Mouse (Mus musculus) ovary, adult 10 weeks (tissue): ENCODE results near the gene Bpifb9b. TPM values are rescaled to one million over a fixed set of nuclear protein-coding genes. Genes with fewer than 3 reads are reported as not detected.

Experiments used
- polyA plus RNA-seq: library from polyadenylated mRNA; stranded (reverse); fragments of 350-450 nt; fragmentation: Illumina TruSeq; extraction: RNeasy Lipid Tissue Mini Kit (QIAGEN cat#74804); gene quantifications from one replicate; pipeline ENCODE4 v1.2.3, GENCODE M21; 2014

Bpifb9b gene
- not detected for polyA plus RNA-seq

GRCm38 (mm10) chr2:154306927-154307326, at the start of gene Bpifb9b:
TSS of gene Bpifb9b (plus strand) at chr2:154307227.

GRCm38 (mm10) chr2:154257554-154257953, 49.5 kb upstream of the Bpifb9b start, which contains the start of gene Bpifb9a:
TSS of gene Bpifb9a (plus strand) at chr2:154257854.

Other genes with a start within 250 kb of the Bpifb9b start
- gene Bpifa3, start 176.9 kb upstream of the Bpifb9b start, polyA plus RNA-seq, result not detected
- gene Bpifa1, start 164.3 kb upstream of the Bpifb9b start, polyA plus RNA-seq, result not detected
- not detected for gene Bpifa5, start 144.6 kb upstream of the Bpifb9b start, polyA plus RNA-seq
- gene Bpifb1, start 116.4 kb upstream of the Bpifb9b start, polyA plus RNA-seq, result 0.29 TPM
- 2.6 TPM for gene Bpifb5, start 83.5 kb upstream of the Bpifb9b start, polyA plus RNA-seq
- not detected for gene Bpifb9a, start 49.4 kb upstream of the Bpifb9b start, polyA plus RNA-seq
- gene Cdk5rap1, start 65.8 kb downstream of the Bpifb9b start, polyA plus RNA-seq, result 8.2 TPM
- gene Snta1, start 100.9 kb downstream of the Bpifb9b start, polyA plus RNA-seq, result not detected
- gene Cbfa2t2, start 129.3 kb downstream of the Bpifb9b start, polyA plus RNA-seq, result 26.1 TPM
- gene 1700003F12Rik, start 239.9 kb downstream of the Bpifb9b start, polyA plus RNA-seq, result not detected
- gene Actl10, start 244.5 kb downstream of the Bpifb9b start, polyA plus RNA-seq, result not detected